Mouse (Mus musculus): ENCODE data around the gene Smco4.

The Smco4 gene

DNA sequence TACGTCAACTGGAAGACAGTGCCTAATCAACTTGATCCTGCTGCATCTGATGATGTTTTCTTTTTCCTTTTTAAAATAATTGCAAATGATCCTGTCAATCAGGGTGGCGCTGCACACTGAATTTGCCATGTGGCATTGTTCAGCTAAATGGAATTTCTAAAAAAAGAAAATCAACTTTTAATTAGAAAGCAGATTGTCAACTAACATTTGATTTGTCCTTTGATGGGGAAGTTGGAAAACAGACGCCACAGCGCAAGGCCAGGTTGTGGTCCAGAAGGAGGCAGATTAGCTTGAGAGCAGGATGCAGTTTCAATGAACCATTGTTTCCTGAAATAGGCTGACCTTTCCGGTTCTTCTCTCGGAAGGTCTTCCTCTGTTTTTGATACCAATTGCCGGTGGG is 33.3 kb downstream of the Smco4 start:
- peak; percentile 64; the same call in 1 of the 2 replicates for TF ChIP-seq GATA4 (IDR thresholded peaks at IDR 0.05; ENCODE audit: insufficient replicate concordance, low read length)

- no peak for TF ChIP-seq GATA4 (IDR thresholded peaks at IDR 0.05; ENCODE audit: insufficient replicate concordance, low read length)
These were observed 34.6 kb downstream of the Smco4 start for GRCm38 (mm10) chr9:15527846-15528245.

- TF ChIP-seq GATA4 (IDR thresholded peaks at IDR 0.05; ENCODE audit: insufficient replicate concordance, low read length) = no peak
These were observed 35.1 kb downstream of the Smco4 start for GRCm38 (mm10) chr9:15528368-15528767.

GRCm38 (mm10) chr9:15529275-15529964 is 36.2 kb downstream of the Smco4 start:
- TF ChIP-seq GATA4 (IDR thresholded peaks at IDR 0.05; ENCODE audit: insufficient replicate concordance, low read length) = no peak

DNA sequence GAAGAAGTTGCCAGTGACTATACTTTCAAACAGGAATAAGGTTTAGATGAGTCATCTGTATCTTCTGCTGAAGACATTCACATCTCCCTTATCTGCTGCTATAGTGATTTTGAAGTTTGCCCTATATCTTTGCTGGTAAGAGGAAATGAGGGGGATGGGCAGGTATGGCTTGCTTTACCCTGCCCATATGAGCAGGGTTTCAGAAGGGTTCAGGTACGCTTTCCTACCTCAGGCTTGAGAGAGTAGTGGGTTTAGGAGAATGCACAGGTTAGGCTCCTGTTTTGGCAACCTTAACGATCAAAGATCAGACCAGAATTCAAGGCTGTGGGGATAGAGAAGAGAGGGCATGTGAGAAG is 36.7 kb downstream of the Smco4 start:
- no peak for TF ChIP-seq GATA4 (IDR thresholded peaks at IDR 0.05; ENCODE audit: insufficient replicate concordance, low read length)

- no peak for TF ChIP-seq GATA4 (IDR thresholded peaks at IDR 0.05; ENCODE audit: insufficient replicate concordance, low read length)
These were observed 38.0 kb downstream of the Smco4 start for GRCm38 (mm10) chr9:15531204-15531603.

DNA sequence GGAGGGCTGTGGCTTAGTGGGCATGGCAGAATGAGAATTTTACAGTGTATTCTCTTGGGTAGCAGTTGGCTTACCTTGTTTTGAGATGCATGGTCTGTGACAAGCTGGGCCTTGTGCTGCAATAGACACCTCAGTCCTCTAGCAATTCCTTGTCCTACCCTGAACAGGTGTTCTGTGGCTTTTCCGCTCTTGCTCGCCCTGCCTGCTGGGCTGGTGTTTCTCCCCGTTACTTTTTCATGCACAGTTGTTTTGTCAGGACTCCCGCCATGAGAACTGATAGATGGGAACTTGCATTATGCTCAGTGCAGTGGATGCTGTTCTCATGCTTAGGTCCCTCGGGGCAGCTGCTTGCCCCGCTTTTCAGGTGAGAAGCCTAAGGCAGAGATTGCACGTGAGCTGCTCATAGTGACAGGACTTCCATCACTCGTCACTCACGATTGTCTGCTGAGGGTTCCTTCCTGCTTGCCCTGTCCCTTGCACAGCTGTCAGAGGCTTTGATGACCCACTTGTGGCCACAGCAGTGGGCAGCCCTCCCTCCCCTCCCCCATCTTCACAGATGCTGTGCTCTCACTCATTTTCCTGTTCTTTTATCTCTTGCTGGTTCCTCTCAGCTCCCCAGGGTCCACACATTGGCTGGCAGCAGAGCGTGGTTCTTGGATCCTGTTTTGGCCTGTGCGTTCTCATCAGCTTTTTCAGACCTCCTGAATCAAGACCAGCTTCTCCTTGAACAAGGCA is 40.3 kb downstream of the Smco4 start:
- TF ChIP-seq GATA4 (IDR thresholded peaks at IDR 0.05; ENCODE audit: insufficient replicate concordance, low read length) = no peak

- TF ChIP-seq GATA4 (IDR thresholded peaks at IDR 0.05; ENCODE audit: insufficient replicate concordance, low read length) = no peak
These were observed 40.9 kb downstream of the Smco4 start for GRCm38 (mm10) chr9:15534110-15534509.

- no peak for TF ChIP-seq GATA4 (IDR thresholded peaks at IDR 0.05; ENCODE audit: insufficient replicate concordance, low read length)
These were observed 42.2 kb downstream of the Smco4 start for GRCm38 (mm10) chr9:15535418-15535817.

DNA sequence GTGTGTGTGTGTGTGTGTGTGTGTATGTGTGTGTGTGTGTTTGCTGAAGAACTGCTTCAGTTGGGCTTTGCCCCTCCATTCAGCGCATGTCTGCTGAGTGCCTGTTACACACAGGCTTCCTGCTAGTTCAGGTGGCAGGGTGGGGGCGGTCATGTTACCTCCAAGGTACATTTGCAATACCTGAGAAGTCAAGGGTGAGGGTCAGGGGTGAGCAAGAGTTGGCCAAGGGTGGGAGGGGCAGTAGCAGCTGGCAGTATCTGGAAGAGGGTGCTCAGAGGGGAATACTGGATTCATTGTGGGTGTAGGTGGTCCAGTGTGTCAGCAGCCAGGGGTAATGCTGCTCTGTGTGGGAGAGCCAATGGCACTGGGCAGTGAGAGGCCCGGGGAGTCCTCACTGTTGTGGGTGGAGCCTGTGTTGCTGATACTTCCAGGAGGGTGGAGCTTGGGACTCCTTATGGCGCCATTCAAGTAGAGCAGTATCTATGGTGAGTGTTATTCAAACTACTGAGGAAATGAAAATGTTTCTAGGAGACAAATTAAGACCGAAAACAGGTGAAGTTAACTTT is 43.7 kb downstream of the Smco4 start:
- TF ChIP-seq GATA4 (IDR thresholded peaks at IDR 0.05; ENCODE audit: insufficient replicate concordance, low read length) = no peak

- no peak for TF ChIP-seq GATA4 (IDR thresholded peaks at IDR 0.05; ENCODE audit: insufficient replicate concordance, low read length)
These were observed 44.3 kb downstream of the Smco4 start for GRCm38 (mm10) chr9:15537455-15538048.

GRCm38 (mm10) chr9:15538979-15539533 is 45.8 kb downstream of the Smco4 start:
- no peak for TF ChIP-seq GATA4 (IDR thresholded peaks at IDR 0.05; ENCODE audit: insufficient replicate concordance, low read length)

DNA sequence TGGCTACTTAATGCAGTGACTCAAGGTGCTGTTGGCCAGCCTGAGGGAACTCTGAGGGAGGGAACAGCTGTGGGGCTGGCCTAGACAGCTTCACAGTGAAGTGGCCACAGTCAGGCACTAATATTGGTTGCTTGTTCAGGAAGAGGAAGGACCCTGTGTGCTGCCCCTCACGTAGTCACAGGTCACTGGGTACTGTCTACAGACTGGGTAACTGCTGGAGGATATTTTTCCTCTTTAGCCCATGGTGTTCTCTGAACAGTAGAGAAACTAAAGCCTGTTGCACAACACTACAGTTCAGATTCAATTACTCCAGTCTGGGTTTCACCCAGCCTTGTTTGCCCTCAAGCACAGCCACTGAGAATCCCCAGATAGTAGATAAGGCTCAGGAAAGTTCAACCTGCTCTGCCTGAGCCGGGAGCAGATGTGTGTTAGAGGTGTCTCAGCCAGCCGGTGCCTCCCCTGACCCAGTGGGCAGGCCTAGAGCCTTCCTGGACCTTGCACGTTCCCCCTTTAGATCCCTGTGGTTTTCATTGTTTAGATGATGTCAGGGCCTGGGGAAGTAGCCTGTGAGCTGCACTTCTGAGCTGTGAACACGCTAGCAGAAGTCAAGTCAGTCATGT is 48.6 kb downstream of the Smco4 start:
- TF ChIP-seq GATA4 (IDR thresholded peaks at IDR 0.05; ENCODE audit: insufficient replicate concordance, low read length) = peak; percentile 77; the same call in 1 of the 2 replicates

DNA sequence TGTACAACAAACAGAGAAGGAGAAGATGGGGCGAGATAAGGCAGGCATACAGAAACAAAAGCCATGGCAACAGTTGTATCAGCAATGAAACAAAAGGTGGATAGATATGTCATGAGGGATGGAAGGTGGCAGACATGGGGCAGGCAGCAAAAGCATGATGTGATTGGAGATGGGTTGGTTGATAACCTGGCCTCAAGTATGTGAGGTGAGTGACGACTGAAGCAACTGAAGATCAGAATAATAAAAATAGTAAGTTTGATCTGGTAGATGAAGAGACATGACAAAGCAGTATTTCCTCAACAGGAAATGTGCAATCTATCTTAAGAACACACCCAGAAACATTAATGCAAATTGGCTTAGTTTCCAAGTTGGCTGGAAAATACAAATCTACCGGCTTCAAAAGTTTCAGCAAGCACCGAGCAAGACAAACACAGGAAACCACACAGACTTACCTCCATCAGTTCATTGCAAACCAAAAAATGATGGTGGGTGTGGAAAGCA is 57.3 kb downstream of the Smco4 start:
- TF ChIP-seq GATA4 (IDR thresholded peaks at IDR 0.05; ENCODE audit: insufficient replicate concordance, low read length) = no peak
